Mouse (Mus musculus) heart, postnatal 0 days (tissue): Measurements from ENCODE around the gene Abl2. TPM values are rescaled to one million over a fixed set of nuclear protein-coding genes. Genes with fewer than 3 reads are reported as not detected.
A peak's percentile ranks its signal among the peaks of the same experiment; 100 is the strongest.

Source experiments
- ATAC-seq: fragments of 200-750 bp; cut with Nextera tagmentation; 2 replicates; pipeline ENCODE4 v1.8.0; 2017; ENCODE audit warnings: low read depth, moderate number of reproducible peaks, moderate library complexity; ENCODE audit not compliant: insufficient read depth
- DNase-seq: peaks from one replicate; pipeline ENCODE4 v3.0.0-alpha.2; 2016; ENCODE audit warnings: low spot score
- H3K27ac ChIP-seq: fragments of 300-500 bp; sonication (generic); 2 replicates; pipeline ENCODE4 v1.5.1; 2014; ENCODE audit warnings: low read depth, mild to moderate bottlenecking
- H3K27me3 ChIP-seq: fragments of 300-500 bp; sonication (generic); 2 replicates; pipeline ENCODE4 v1.6.1; 2014; ENCODE audit warnings: low read length, mixed read lengths; ENCODE audit not compliant: control insufficient read depth, insufficient read depth
- H3K36me3 ChIP-seq: fragments of 300-500 bp; sonication (generic); replicated peaks from 2 replicates; pipeline ENCODE4 v1.6.1; 2014; ENCODE audit warnings: low read length, mixed read lengths; ENCODE audit not compliant: control insufficient read depth, insufficient read depth
- H3K4me1 ChIP-seq: fragments of 300-500 bp; sonication (generic); 2 replicates; pipeline ENCODE4 v1.6.1; 2014; ENCODE audit warnings: antibody characterized with exemption; ENCODE audit not compliant: control insufficient read depth, insufficient read depth
- H3K4me2 ChIP-seq: fragments of 300-500 bp; sonication (generic); 2 replicates; pipeline ENCODE4 v1.6.1; 2014; ENCODE audit warnings: low read depth, mild to moderate bottlenecking, low read length, moderate library complexity
- H3K4me3 ChIP-seq: fragments of 300-500 bp; sonication (generic); 2 replicates; pipeline ENCODE4 v1.5.1; 2014; ENCODE audit warnings: low read depth, low read length
- H3K9ac ChIP-seq: fragments of 300-500 bp; sonication (generic); replicated peaks from 2 replicates; pipeline ENCODE4 v1.6.1; 2014; ENCODE audit warnings: low read depth, low read length, mixed read lengths
- H3K9me3 ChIP-seq: fragments of 300-500 bp; sonication (generic); replicated peaks from 2 replicates; pipeline ENCODE4 v1.6.1; 2016; ENCODE audit warnings: low read length; ENCODE audit not compliant: control insufficient read depth
- CTCF ChIP-seq: IDR thresholded peaks from 2 replicates; pipeline ENCODE4 v1.5.1; 2016; ENCODE audit warnings: antibody characterized with exemption, control low read depth, low read depth
- EP300 ChIP-seq: IDR thresholded peaks from 2 replicates; pipeline ENCODE4 v1.6.1; 2016; ENCODE audit warnings: antibody characterized with exemption, low read depth
- WGBS: fragments of 180-500 bp; shearing (Covaris S2); extraction: QIAGEN DNeasy Blood & Tissue Kit; methylation state at CpG from one replicate; pipeline ENCODE4 v1.1.7; 2014; 5-methylcytosine and 5-hydroxymethylcytosine counted together
- polyA plus RNA-seq: library from polyadenylated mRNA; unstranded; fragments of >200 nt; fragmentation: Nextera tagmentation; extraction: Ambion mirVana; gene quantifications from 2 replicates; pipeline ENCODE4 v1.2.1, GENCODE M21; 2015
- total RNA-seq: library from RNA; depleted of rRNA; stranded (reverse); fragments of >200 nt; gene quantifications from 2 replicates; pipeline ENCODE4 v1.2.3, GENCODE M21; 2014; ENCODE audit warnings: low replicate concordance

Abl2 gene
- total and polyA plus RNA-seq, 2 experiments from 2014 or later = 2.0 to 12.9 TPM

GRCm38 (mm10) chr1:156667141-156667926, 108.7 kb downstream of the Abl2 start:
- peak overlapping the region; percentile 46 for H3K4me2 ChIP-seq
- peak; percentile 93 for ATAC-seq
- no peaks in the 10 kb centered on the region for H3K36me3 ChIP-seq
- H3K4me3 ChIP-seq = no peak overlapping the region
- peak overlapping the region; percentile 76 for H3K27ac ChIP-seq
- TF ChIP-seq CTCF = no peak
- no peak for TF ChIP-seq EP300
- peak; percentile 83 for DNase-seq
- no peak overlapping the region; the same call in 1 of the 2 replicates for H3K9ac ChIP-seq
- H3K4me1 ChIP-seq = peaks cover 21% of the 10 kb centered on the region; the same call in 1 of the 2 replicates
- 47% methylated on average over 23 of the region's 23 CpGs for WGBS
- H3K9me3 ChIP-seq = no peaks in the 10 kb centered on the region
- no peaks in the 10 kb centered on the region for H3K27me3 ChIP-seq

GRCm38 (mm10) chr1:156668602-156669001, 110.0 kb downstream of the Abl2 start:
- H3K27ac ChIP-seq = no peak overlapping the region
- no peak for ATAC-seq
- 46% methylated on average over 5 of the region's 5 CpGs for WGBS

DNA sequence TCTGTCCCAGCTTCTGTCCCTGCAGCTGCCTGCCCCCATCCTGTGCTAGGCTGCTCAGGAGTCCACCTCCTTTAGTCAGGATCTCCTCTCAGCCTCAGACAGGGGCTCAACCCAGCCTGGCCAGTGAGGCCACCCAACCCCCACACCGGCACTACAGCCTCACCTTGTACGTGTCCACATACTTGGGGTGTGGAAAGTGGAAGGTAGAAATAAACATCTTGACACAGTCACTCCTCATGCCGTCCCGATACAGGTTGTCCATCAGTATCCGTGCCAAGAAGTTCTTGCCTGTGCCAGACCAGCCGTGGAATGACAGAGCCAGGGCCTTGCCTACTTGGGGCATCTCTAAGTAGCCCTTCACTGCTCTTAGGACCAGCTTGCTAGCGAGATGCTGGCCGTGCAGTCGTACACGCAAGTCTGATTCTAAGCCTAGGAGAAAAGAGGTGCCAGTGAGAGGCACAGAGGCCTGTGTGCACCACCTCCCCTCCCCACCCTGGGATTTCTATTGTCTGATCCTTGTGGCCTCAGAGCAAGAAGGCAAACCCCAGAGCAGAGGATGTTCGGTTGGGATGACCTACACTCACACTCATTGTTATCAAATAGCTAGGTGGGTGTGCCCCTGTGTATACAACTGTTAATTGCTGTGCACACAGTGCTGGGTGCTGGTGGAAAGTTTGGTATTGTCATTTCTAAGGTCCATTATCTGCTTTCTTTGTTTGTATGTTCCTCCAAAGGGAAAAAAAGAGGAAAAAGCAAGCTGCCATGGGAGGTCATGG, 110.8 kb downstream of the Abl2 start:
- H3K4me2 ChIP-seq = no peak overlapping the region
- no peak overlapping the region for H3K27ac ChIP-seq
- 57% methylated on average over 11 of the region's 11 CpGs for WGBS
- peaks cover 21% of the 10 kb centered on the region; the same call in 1 of the 2 replicates for H3K4me1 ChIP-seq
- no peaks in the 10 kb centered on the region for H3K27me3 ChIP-seq
- TF ChIP-seq EP300 = no peak
- TF ChIP-seq CTCF = no peak
- no peaks in the 10 kb centered on the region for H3K36me3 ChIP-seq
- H3K9me3 ChIP-seq = no peaks in the 10 kb centered on the region
- H3K4me3 ChIP-seq = no peak overlapping the region
- H3K9ac ChIP-seq = no peak overlapping the region
- no peak for DNase-seq
- ATAC-seq = no peak

More at GRCm38 (mm10) chr1:156668602-156669001, 110.0 kb downstream of the Abl2 start:
- no peak for TF ChIP-seq EP300
- no peak for TF ChIP-seq CTCF
- Histone ChIP-seq H3K27me3 (no peaks in the 10 kb centered on the region), H3K9ac (no peak overlapping the region), H3K4me3 (no peak overlapping the region), H3K36me3 (no peaks in the 10 kb centered on the region), H3K4me1 (peaks cover 21% of the 10 kb centered on the region; the same call in 1 of the 2 replicates), H3K9me3 (no peaks in the 10 kb centered on the region), H3K4me2 (no peak overlapping the region)
- DNase-seq = no peak

DNA sequence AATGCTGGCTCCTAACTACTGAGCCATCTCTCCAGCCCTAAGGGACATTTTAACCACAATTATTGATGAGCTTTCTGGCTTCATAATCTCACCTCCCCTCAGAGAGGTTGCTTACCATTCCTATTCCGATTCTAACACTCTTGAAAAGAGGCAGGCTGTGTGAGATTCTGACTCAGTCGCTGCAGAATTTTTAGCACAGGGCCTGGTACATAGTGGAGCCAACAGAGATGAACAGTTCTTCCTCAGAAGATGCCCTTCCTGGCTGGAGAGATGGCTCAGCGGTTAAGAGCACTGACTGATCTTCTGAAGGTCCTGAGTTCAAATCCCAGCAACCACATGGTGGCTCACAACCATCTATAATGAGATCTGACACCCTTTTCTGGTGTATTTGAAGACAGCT, 113.3 kb downstream of the Abl2 start:
- Histone ChIP-seq H3K9me3 (no peaks in the 10 kb centered on the region), H3K9ac (no peak overlapping the region), H3K36me3 (no peaks in the 10 kb centered on the region), H3K4me3 (no peak overlapping the region), H3K27me3 (no peaks in the 10 kb centered on the region), H3K4me2 (no peak overlapping the region), H3K4me1 (peaks cover 24% of the 10 kb centered on the region), H3K27ac (no peak overlapping the region)
- DNase-seq = no peak
- WGBS = 91% methylated on average over 3 of the region's 3 CpGs
- ATAC-seq = no peak
- TF ChIP-seq EP300 (no peak), CTCF (no peak)

DNA sequence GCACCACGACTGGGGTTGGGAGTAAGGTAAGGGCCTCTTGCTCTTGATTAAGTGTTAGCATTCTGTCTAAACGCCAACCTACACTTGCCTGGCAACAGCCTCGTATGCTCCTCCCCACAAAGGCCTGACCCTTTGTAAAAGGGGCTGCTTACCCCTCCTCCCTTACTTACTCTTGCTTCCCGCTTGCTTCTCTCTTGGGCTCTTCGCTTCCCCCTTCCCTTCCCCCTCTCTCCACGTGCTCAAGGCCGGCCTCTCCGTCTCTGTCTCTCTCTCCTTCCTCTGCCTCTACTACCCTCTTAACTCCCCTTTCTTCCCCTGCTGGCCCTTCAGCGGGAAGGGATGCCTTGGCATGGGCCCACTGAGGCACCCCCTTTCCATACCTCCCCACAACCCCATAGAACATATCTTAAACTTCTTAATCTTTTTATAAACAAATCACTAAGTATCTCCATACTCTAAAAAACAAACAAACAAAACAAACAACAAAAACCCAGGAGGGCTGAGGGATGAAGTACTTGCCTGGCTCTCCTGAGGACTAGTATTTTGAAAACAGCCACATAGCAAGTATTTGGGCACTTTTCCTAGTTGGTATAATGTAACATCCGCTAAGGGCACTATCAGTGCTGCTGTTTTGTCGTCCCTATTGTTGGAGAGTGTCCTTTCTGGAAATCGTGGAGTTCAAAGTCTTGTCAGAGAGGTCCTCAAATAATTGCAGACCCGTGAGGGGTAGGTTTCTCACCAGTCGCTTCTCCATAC, 114.3 kb downstream of the Abl2 start:
- DNase-seq = peak; percentile 46
- no peaks in the 10 kb centered on the region for H3K9me3 ChIP-seq
- 27% methylated on average over 14 of the region's 14 CpGs for WGBS
- no peaks in the 10 kb centered on the region for H3K36me3 ChIP-seq
- H3K9ac ChIP-seq = peak overlapping the region; percentile 71
- H3K4me1 ChIP-seq = peaks cover 17% of the 10 kb centered on the region; the same call in 1 of the 2 replicates
- H3K4me3 ChIP-seq = peak overlapping the region; percentile 72
- H3K27me3 ChIP-seq = no peaks in the 10 kb centered on the region
- TF ChIP-seq CTCF (no peak), EP300 (no peak)
- ATAC-seq = no peak; the same call in 1 of the 2 replicates
- H3K4me2 ChIP-seq = peak overlapping the region; percentile 89
- H3K27ac ChIP-seq = peak overlapping the region; percentile 65
